Mouse (Mus musculus) heart, embryonic 10.5 days (tissue): ENCODE measurements around the gene Osbpl10. TPM values are rescaled to one million over a fixed set of nuclear protein-coding genes. Genes with fewer than 3 reads are reported as not detected.
"Not testable (repeated sequence)": the region's sequence is repeated elsewhere in the genome, so short reads cannot be mapped to it uniquely, and the experiment has no call there.

ENCODE experiments used
- DNase-seq: peaks from one replicate; pipeline ENCODE4 v3.0.0-alpha.2; 2017; ENCODE audit warnings: low spot score
- H3K27ac ChIP-seq: fragments of 300-500 bp; sonication (generic); 2 replicates; pipeline ENCODE4 v1.5.1; 2016; ENCODE audit warnings: mild to moderate bottlenecking
- H3K27me3 ChIP-seq: fragments of 300-500 bp; sonication (generic); 2 replicates; pipeline ENCODE4 v1.6.1; 2016; ENCODE audit warnings: mild to moderate bottlenecking; ENCODE audit not compliant: poor library complexity, insufficient read depth, severe bottlenecking
- H3K36me3 ChIP-seq: fragments of 300-500 bp; sonication (generic); 2 replicates; pipeline ENCODE4 v1.6.1; 2016; ENCODE audit warnings: mild to moderate bottlenecking, moderate library complexity
- H3K4me1 ChIP-seq: fragments of 300-500 bp; sonication (generic); 2 replicates; pipeline ENCODE4 v1.6.1; 2016; ENCODE audit warnings: mild to moderate bottlenecking
- H3K4me3 ChIP-seq: fragments of 300-500 bp; sonication (generic); 2 replicates; pipeline ENCODE4 v1.5.1; 2016; ENCODE audit warnings: mild to moderate bottlenecking, moderate library complexity
- H3K9me3 ChIP-seq: fragments of 300-500 bp; sonication (generic); 2 replicates; pipeline ENCODE4 v1.6.1; 2016; ENCODE audit warnings: mild to moderate bottlenecking, moderate library complexity
- WGBS: fragments of 180-500 bp; shearing (Covaris S2); methylation state at CpG from one replicate; pipeline ENCODE4 v1.1.7; 2016; 5-methylcytosine and 5-hydroxymethylcytosine counted together
- polyA plus RNA-seq: library from polyadenylated mRNA; unstranded; fragments of >200 nt; fragmentation: Nextera tagmentation; extraction: Ambion mirVana; gene quantifications from 2 replicates; pipeline ENCODE4 v1.2.1, GENCODE M21; 2016

Osbpl10 gene
- polyA plus RNA-seq, 1 experiment from 2014 or later = 1.7 TPM

GRCm38 (mm10) chr9:115261896-115262295 is 283.5 kb downstream of the Osbpl10 start:
- peak; percentile 56 for DNase-seq
- no peaks in the 10 kb centered on the region for H3K27me3 ChIP-seq
- no peaks in the 10 kb centered on the region for H3K9me3 ChIP-seq
- H3K27ac ChIP-seq = no peak overlapping the region
- peaks cover 47% of the 10 kb centered on the region for H3K36me3 ChIP-seq
- WGBS = 80% methylated on average over 5 of the region's 5 CpGs
- H3K4me3 ChIP-seq = no peak overlapping the region
- 0 out of 2 replicates have a peak, but pooled peaks cover 4% of the 10 kb centered on the region for H3K4me1 ChIP-seq

GRCm38 (mm10) chr9:115271556-115271955 is 293.2 kb downstream of the Osbpl10 start:
- 90% methylated on average over 3 of the region's 3 CpGs for WGBS
- H3K27ac ChIP-seq = no peak overlapping the region
- no peaks in the 10 kb centered on the region for H3K9me3 ChIP-seq
- H3K27me3 ChIP-seq = no peaks in the 10 kb centered on the region
- peaks cover 55% of the 10 kb centered on the region for H3K36me3 ChIP-seq
- H3K4me1 ChIP-seq = no peaks in the 10 kb centered on the region
- no peak overlapping the region for H3K4me3 ChIP-seq
- DNase-seq = no peak

DNA sequence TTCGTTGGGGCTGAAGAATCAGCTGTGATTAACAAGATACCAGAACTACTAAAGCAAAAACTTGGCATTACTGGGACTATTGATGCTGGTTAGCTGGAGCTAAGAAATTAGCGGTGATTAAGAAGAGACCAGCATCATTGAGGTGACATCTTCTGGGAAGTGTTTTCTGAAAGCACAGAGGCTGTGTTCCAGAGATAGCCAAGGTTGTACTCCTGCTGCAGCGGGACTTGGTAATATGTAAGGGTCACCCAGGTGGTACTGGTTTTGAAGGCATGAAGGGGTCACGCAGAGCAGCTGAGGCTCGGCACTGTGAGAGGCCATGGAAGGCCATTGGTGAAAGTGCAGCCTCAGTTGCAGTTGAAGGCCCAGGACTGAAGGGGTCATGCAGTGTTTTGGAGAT is 294.1 kb downstream of the Osbpl10 start:
- WGBS = 92% methylated on average over 5 of the region's 5 CpGs
- not testable (repeated sequence) for H3K27ac ChIP-seq, DNase-seq, H3K4me3 ChIP-seq, H3K27me3 ChIP-seq, H3K4me1 ChIP-seq, H3K9me3 ChIP-seq
- peaks cover 52% of the 10 kb centered on the region for H3K36me3 ChIP-seq

DNA sequence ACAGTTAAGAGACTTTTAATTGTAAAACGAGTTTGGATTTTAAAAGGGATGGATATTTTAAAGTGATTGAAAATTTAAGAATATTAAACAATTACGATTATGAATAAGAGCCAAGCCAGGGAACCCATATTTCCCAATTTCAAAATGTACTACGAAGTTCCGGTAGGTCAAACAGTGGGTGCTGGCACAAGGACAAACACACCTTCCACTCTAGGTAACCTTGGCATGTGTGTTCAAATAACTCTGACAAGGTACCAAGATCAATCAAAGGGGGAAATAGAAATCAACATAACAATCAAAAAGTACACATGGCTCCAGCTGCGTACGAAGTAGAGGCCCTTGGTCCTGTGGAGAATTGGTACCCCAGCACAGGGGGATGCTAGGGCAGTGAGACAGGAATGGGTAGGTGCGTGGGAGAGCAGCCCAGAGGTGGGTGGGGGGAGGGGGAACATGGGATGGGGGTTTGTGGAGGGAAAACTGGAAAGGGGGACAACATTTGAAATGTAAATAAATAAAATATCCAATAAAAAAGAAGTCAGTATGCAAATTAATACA is 294.8 kb downstream of the Osbpl10 start:
- Histone ChIP-seq H3K9me3 (no peaks in the 10 kb centered on the region), H3K27ac (no peak overlapping the region), H3K4me1 (no peaks in the 10 kb centered on the region), H3K36me3 (peaks cover 51% of the 10 kb centered on the region), H3K4me3 (no peak overlapping the region), H3K27me3 (no peaks in the 10 kb centered on the region)
- no peak for DNase-seq
- 96% methylated on average over 7 of the region's 7 CpGs for WGBS

DNA sequence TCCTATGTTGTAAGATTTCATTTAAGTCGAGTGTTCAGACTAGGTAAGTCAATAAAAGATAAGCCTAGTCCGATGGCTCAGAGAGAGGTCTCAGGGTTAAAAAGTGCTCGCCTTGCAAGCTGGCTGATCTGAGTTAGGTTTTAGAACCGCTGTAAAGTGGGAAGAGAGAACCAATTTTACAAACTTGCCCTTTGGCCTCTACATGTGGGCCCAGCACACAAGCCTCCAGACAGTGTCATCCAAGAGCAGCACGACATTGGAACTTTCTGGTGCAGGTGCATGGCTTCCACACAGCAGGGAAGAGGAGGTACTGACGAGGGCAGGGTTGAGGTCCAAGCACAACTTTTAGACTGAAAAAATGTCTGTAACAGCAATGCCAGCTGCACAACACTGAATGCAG is 296.4 kb downstream of the Osbpl10 start:
- WGBS = 89% methylated on average over 6 of the region's 6 CpGs
- no peak overlapping the region for H3K4me3 ChIP-seq
- H3K9me3 ChIP-seq = no peaks in the 10 kb centered on the region
- no peaks in the 10 kb centered on the region for H3K4me1 ChIP-seq
- H3K27me3 ChIP-seq = no peaks in the 10 kb centered on the region
- peaks cover 65% of the 10 kb centered on the region for H3K36me3 ChIP-seq
- H3K27ac ChIP-seq = no peak overlapping the region
- no peak for DNase-seq

DNA sequence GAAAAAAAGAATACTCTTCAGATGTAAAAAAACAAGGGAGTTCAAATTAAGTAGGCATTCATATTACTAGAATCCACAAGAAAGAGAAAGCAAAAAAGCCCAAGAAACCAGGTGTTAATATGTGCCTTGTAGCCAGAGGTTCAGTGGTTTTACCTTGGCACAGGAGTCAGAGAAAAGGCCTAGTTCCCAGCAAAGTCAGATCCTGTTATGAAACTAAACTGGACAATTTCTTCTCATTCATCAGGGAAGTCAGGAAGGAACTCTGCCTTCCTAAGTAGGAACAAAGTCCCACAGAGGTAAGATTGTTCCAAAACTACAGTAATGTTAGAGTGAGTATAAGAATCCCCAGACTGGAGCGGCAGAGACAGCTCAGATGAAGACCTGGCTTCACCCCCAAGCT is 300.3 kb downstream of the Osbpl10 start:
- 97% methylated on average over 1 of the region's 1 CpGs for WGBS
- DNase-seq = no peak
- Histone ChIP-seq H3K4me1 (peaks cover 14% of the 10 kb centered on the region), H3K27ac (no peak overlapping the region), H3K27me3 (no peaks in the 10 kb centered on the region), H3K9me3 (no peaks in the 10 kb centered on the region), H3K4me3 (no peak overlapping the region), H3K36me3 (peaks cover 55% of the 10 kb centered on the region)

Other genes with a start within 250 kb of the Osbpl10 start
- 39.4 and 47.3 TPM in 2 replicates for gene Cmtm6, start 247.5 kb upstream of the Osbpl10 start, polyA plus RNA-seq
- 143 and 145 TPM in 2 replicates for gene Cmtm7, start 196.7 kb upstream of the Osbpl10 start, polyA plus RNA-seq
- gene Cmtm8, start 134.4 kb upstream of the Osbpl10 start, polyA plus RNA-seq = 17.2 and 23.4 TPM in 2 replicates
- 18.7 and 23.1 TPM in 2 replicates for gene Gpd1l, start 44.6 kb upstream of the Osbpl10 start, polyA plus RNA-seq
- gene Rps27rt, start 4.2 kb downstream of the Osbpl10 start, polyA plus RNA-seq = 177 and 217 TPM in 2 replicates